Mouse (Mus musculus): Measurements from ENCODE around the gene Galm.

GRCm38 (mm10) chr17:80221202-80221601 lies 93.9 kb downstream of the Galm start:
- TF ChIP-seq CTCF (IDR thresholded peaks at IDR 0.05; ENCODE audit: borderline replicate concordance, control insufficient read depth, extremely low read depth, insufficient read depth, low read length, poor library complexity), result no peak
- no peak for TF ChIP-seq POLR2A (IDR thresholded peaks at IDR 0.05; ENCODE audit: control insufficient read depth, extremely low read depth, insufficient read depth, low read length, poor library complexity)
